Mouse (Mus musculus) gastrocnemius, adult 18-20 months (tissue): ENCODE measurements at regions not wholly inside any gene's neighbourhood (a gene's known extent, or its start where the extent isn't known, plus 50 kb on each side); places are given as distances from the start of the nearest gene placed in this dataset.
A peak's percentile ranks its signal among the peaks of the same experiment; 100 is the strongest.

Experiments
- DNase-seq: peaks from one replicate; pipeline ENCODE4 v3.0.0; 2021; ENCODE audit warnings: low spot score

DNA sequence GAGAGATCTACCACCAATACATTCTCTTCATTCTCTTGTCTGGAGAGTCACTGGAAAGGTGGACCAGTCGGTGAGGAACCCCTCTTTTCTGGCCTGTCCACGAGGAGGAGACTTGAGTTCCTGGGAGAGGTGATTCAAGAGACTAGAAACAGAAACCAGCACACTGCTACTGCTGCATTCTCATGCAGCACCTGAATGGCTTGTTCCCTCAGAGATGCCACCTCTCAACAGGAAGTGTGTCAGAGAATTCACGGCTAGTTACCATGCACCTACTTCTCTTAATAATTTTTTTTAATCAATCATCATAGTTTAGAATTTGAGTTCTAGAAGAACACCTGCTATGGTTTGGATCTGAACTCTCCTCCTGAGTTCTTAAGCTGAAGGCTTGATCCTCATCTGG, 52.0 kb upstream of the Dynlrb2 start:
- no peak for DNase-seq

- no peak for DNase-seq
Observed at GRCm38 (mm10) chr8:116451397-116451796, 53.4 kb upstream of the Dynlrb2 start.

DNA sequence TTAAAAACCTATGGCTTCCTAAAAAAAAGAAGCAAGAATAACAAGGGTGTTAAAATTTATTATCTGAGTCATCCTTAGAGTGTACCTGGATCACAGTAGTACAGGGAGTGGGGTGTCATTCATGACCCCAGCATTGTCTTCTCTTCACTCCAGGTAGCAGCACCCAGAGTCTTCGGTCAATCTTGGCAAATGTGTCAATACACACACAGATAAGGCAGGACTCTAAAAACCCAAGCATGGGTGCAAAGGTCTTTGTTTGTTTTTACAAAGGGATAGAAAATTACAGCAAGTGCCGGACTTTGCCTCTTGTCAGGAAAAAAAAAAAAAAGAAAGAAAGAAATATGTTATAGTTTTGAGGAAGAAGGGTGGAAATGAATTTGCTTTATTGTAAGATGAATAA, 57.3 kb upstream of the Dynlrb2 start:
- DNase-seq, result no peak

- DNase-seq, result no peak
Observed at GRCm38 (mm10) chr8:116442827-116443226, 61.9 kb upstream of the Dynlrb2 start.

GRCm38 (mm10) chr8:116438895-116439294, 65.9 kb upstream of the Dynlrb2 start:
- DNase-seq, result peak; percentile 71

DNA sequence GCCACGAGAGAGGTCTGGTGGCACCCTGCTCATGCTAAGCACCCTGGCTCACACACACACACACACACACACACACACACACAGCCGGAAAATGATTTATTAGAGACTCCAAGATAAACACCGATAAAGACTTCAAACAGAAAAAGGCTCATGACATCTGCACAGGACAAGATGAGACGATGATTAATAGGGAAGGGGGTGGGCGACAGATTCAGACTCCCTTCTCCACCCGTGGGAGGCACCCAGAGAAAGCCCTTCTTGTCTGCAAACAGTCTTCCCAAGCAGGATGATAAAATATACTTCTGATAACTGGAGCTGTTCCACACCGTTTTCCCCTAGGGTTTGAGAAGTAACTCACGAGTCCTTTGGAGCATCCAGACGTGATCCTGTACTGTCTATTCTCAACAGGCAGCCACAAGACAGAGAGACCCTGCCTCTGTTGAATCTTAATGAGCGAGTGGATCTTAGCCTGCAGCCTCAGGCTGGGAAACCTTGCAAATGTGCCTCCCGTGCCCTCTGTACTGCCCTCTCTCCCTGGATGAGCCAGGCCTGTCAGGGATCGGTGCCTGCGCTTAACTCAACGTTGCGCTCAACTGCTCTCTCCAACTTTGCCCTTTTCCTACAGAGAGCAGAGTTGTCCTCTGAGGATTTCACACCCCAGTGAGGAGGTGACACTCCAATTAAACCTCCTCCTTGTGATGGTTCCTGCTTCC, 69.3 kb upstream of the Dynlrb2 start:
- no peak for DNase-seq

DNA sequence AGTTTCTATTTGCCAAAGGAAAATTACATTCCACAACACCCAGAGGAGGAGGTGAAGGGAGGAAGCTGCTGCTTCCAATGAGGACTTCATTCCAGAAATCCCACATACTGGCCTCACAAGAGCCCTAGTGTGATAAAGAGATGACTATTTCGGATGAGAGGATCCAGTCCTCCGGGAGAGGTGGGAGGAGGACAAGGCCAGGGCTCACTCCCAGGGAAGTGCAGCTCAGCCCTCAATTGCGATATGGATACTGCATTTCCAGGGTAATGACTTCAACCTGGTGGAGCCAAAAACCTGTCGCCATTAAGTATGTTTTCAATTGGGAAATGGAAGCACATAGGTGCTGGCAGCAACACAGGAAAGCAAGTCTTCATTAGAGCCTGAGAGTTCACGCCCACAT, 74.7 kb upstream of the Dynlrb2 start:
- DNase-seq, result peak; percentile 58

- peak; percentile 6 for DNase-seq
Observed at GRCm38 (mm10) chr8:116429649-116430048, 75.1 kb upstream of the Dynlrb2 start.

DNA sequence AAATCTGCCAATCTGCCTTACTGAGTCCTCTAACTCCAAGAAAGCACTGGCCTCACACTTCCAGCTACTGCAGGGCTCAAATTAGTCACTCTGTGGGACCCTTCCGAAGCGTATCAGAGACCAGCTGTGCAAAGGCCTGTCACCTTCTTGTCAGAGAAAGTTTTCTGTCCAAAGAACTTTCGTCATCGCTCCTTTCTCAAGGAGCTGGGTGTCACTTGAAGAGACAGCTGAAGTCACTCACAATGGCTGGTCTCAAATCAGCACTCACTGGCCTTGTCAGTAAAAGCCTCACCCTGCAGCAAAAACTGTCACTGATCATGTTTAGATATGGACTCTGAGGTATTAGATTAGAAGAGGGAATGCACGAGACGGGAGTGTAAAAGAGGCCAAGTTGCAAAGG, 81.9 kb upstream of the Dynlrb2 start:
- no peak for DNase-seq

DNA sequence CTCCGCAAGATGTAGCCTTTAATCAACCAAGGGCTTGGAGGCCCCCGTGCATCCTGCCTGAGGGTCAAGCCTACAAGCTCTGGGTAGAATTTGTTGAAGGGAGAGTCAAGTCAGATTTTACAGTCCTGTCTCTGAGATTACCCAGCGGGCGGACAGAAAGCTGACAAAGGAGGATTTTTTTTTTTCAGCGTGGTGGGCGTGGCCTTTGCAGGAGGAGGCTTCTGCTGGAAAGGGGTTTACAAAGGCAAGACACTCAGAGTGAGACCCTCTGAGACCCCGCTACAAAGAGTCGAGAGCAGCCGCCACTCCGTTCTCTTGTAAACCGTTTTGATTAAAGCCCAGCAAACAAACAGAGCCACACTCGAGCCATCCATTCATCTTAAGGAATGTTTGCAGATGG, 92.1 kb upstream of the Dynlrb2 start:
- DNase-seq, result no peak

DNA sequence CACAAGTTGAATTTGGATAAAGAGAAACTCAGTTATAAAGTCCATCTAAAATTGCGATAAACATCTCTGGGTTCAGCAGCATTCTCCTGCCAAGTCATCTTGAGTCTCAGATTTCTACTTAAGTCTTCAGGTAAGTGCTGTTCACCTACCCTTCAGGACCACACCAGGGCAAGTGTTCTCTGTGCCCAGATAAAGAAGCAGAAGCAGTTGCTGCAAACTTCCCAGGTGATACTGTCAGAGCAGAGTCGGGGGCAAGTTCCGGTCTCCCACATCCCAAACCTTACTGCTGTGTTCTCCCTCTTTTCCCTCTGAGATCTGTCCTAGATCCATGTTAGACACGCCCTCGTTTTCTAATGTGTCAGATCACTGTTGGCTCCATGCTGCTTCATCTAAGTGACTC, 94.7 kb upstream of the Dynlrb2 start:
- no peak for DNase-seq

DNA sequence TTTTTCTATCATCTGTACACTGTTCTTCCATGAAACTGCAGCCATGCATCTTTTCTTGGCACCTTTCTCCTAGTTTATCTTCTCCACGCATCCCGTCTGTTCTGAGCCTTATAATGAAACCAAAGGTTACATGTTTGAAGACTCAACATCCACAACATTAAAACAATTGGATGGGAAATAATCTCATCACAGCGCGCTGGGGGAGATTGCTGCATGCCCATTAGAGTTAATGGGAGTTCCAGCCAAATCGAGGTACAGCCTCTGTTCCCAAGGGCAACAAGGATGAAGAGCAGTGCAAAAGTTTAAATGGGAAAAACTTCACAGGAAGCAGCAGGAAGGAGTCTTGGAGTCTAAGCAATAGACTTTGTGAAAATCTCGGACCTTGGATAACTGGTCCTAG, 95.8 kb upstream of the Dynlrb2 start:
- no peak for DNase-seq

- DNase-seq, result no peak
Observed at GRCm38 (mm10) chr8:116404571-116404970, 100.2 kb upstream of the Dynlrb2 start.

- no peak for DNase-seq
Observed at GRCm38 (mm10) chr8:116403366-116403765, 101.4 kb upstream of the Dynlrb2 start.

DNA sequence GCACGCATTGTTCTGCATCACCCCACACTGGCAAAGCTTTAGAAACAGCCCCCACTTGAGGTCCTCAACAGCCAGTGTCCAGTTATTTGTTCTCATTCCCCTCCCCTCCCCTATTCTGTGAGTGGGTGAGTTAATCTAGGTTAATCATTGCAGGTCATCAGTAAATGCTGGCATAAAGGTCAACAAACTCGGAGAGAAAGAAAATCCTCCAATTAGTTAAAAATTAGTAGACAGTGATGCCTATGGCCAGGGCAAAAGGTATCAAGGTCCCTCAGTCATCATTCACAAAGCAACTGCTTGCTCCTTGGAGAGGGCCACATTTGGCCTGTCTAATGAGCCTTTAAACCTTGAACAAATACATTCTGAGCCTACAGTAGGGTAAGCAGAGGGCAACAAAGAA, 105.3 kb upstream of the Dynlrb2 start:
- DNase-seq, result no peak

DNA sequence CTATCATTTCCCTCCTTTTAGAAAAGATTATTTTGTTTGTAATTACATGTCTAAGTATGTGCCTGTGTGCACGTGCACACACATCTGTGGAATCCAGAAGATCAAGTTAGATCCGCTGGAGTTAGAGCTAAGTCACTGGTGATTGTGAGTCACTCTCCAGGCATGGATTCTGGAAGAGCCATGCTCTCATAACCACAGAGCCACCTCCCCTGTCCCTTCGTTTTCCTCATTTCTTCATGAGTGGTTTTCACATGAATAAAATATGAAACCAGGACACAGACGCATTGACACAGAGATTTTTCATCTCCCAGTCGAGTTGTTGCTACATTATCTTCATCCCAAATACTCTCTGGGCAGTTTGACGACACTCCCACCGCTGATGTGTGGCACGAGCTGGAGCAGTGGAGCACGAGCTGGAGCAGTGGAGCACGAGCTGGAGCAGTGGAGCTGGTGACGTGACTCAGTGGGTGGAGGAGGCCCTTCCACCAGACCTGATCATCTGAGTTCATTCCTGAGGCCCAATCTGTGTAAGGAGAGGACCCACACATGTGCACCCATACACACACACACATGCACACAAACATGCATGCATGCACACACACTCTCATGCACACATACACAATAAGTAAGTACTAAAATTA, 106.1 kb upstream of the Dynlrb2 start:
- DNase-seq, result no peak

GRCm38 (mm10) chr8:116385193-116385955, 119.4 kb upstream of the Dynlrb2 start:
- no peak for DNase-seq

DNA sequence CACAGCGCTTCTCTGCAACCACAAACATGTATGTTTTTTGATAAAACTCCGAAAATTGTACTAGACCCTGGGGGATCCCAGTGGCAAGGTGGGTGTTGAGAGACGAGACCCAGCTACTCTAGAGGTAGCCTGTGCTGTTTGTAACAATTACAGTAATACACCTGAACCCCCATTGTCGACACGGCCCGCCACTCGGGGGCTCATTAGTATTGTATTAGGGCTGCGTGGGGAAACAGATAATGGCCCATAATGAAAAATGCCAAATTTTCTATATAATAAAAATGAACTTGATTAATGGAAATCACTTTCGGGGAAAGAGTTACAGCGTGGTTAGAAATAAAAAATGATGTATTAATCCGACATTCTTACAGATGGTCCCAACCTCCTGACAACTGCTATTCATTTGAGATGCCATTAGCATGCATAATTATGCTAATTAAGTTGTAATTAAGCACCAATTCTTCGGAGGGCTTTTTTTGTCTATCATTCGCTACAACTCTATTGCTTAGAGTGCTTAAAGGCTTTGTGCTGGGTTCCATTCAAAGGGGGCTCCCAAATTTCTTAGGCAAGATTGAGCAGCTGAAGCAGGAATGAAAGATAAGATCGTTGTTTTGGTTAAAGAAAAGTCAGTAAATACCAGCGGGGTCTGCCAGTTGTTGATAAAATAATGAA, 120.2 kb upstream of the Dynlrb2 start:
- no peak for DNase-seq

DNA sequence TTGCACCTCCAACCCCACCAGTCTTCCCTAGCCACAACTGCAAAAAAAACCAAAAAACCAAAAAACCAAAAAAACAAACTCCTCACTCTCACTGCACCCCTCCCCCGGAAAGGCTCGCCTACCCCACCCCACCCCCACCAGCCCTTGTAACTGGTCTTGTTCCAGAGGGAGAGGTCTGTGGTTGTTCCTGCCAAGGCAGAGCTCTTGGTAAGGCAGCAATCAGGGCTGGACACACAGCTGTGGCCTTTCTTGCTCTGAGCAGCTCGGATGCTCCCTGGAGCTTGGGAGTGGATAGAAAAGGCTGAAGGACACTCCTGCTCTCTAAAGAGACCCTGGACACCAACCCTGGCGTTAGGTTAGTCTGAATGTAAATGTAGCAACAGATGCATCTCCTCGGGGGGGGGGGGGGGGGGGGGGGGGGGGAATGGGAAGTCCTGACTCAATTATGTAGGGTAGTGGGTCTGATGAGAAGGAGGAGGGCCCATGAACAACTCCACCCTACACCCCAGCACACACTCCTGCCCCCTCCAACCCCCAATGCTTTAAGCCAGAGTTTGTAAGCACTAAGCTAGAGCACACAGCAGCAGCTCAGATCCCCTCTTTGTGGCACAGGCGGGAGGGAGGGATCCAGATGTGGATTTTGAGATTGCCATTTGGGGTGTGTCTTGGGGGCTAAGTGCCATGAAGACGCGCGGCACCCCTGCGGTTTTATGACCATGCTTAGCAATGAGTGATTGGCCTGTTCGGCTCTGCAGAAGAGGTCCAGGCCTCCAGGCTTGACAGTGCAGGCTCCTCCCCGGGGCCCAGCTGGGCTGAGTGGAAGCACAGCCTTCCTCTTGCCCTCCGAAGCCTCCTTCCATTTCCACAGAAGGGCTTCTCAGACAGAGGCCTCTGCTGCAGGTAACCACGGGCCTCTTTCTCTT, 121.0 kb upstream of the Dynlrb2 start:
- DNase-seq, result peak; percentile 62

DNA sequence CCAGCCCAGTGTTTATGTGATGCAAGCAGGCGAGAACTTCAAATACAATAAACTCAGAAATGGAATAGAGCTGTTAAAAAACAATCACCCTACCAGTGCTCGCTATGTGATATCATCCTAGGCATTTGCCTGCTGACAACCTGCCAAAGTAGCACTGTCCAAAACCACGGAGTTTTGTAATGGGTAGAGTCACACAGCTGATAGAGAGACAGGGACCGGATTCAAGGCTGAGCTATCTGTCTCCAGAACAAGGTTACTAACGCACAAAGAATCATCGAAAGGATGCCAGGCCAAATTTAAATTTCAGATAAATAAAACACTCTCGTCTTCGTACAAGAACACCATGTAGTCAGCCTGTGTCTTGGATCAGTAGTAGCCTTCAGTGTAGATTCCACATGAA, 121.7 kb upstream of the Dynlrb2 start:
- DNase-seq, result peak; percentile 70

- DNase-seq, result no peak
Observed at GRCm38 (mm10) chr8:116380601-116381000, 124.2 kb upstream of the Dynlrb2 start.
